Mouse (Mus musculus) MEL (cell line): ENCODE results near the gene Ccdc170. TPM values are rescaled to one million over a fixed set of nuclear protein-coding genes. Genes with fewer than 3 reads are reported as not detected.
A peak's percentile ranks its signal among the peaks of the same experiment; 100 is the strongest.

ENCODE experiments used
- DNase-seq: peaks from one replicate; pipeline ENCODE4 v3.0.0; 2011; ENCODE audit warnings: low read depth, low spot score
- H3K27ac ChIP-seq: 2 replicates; pipeline ENCODE4 v1.5.1; 2012; ENCODE audit warnings: low read depth, mild to moderate bottlenecking, control low read depth, low read length, moderate library complexity; ENCODE audit not compliant: control insufficient read depth
- H3K27me3 ChIP-seq, 2 experiments: fragments of 150-350 bp in 1 of 2; sonication (generic) in 1 of 2; 2 replicates each; pipeline ENCODE4 v1.6.1; 2012; ENCODE audit warnings: low read length in 2 of 2, mild to moderate bottlenecking in 2 of 2, improper control_type of control experiment in 1 of 2, moderate library complexity in 1 of 2; ENCODE audit not compliant: insufficient read depth in 2 of 2, control insufficient read depth in 1 of 2
- H3K36me3 ChIP-seq, 2 experiments: 2 replicates each; pipeline ENCODE4 v1.6.1; 2012 to 2014; ENCODE audit warnings: low read length in 2 of 2, improper control_type of control experiment in 1 of 2, inconsistent platforms in 1 of 2, mild to moderate bottlenecking in 1 of 2; ENCODE audit not compliant: insufficient read depth in 2 of 2, control insufficient read depth in 1 of 2
- H3K4me1 ChIP-seq, 2 experiments: fragments of 150-350 bp in 1 of 2; sonication (generic) in 1 of 2; 2 replicates each; pipeline ENCODE4 v1.6.1; 2012; ENCODE audit warnings: low read length in 2 of 2, improper control_type of control experiment in 1 of 2, mild to moderate bottlenecking in 1 of 2; ENCODE audit not compliant: insufficient read depth in 2 of 2, control insufficient read depth in 1 of 2
- H3K4me3 ChIP-seq, 2 experiments: fragments of 150-350 bp in 1 of 2; sonication (generic) in 1 of 2; 2 replicates each; pipeline ENCODE4 v1.5.1; 2012; ENCODE audit warnings: low read depth in 2 of 2, low read length in 2 of 2, mild to moderate bottlenecking in 2 of 2, moderate library complexity in 2 of 2, control low read depth in 1 of 2, improper control_type of control experiment in 1 of 2; ENCODE audit not compliant: control insufficient read depth in 1 of 2, insufficient read depth in 1 of 2
- H3K79me2 ChIP-seq: 2 replicates; pipeline ENCODE4 v1.6.1; 2012; ENCODE audit warnings: mild to moderate bottlenecking, low read length, moderate library complexity; ENCODE audit not compliant: control insufficient read depth, poor library complexity, insufficient read depth
- H3K9ac ChIP-seq: 2 replicates; pipeline ENCODE4 v1.6.1; 2012; ENCODE audit warnings: low read depth, mild to moderate bottlenecking, control low read depth, low read length, moderate library complexity; ENCODE audit not compliant: control insufficient read depth, poor library complexity, severe bottlenecking
- H3K9me3 ChIP-seq: fragments of 150-350 bp; sonication (generic); replicated peaks from 2 replicates; pipeline ENCODE4 v1.6.1; 2012; ENCODE audit warnings: mild to moderate bottlenecking, low read length, improper control_type of control experiment, moderate library complexity; ENCODE audit not compliant: insufficient read depth
- CHD2 ChIP-seq: IDR thresholded peaks from 2 replicates; pipeline ENCODE4 v1.6.1; 2011; ENCODE audit warnings: low read length, improper control_type of control experiment
- CTCF ChIP-seq, 3 experiments: IDR thresholded peaks in 2 of 3; conservative IDR thresholded peaks in 1 of 3; 2 replicates each; pipeline ENCODE4 v1.5.1; 2011 to 2012; ENCODE audit warnings: low read length in 3 of 3, low read depth in 2 of 3, mild to moderate bottlenecking in 2 of 3, improper control_type of control experiment in 1 of 3, inconsistent platforms in 1 of 3, mixed read lengths in 1 of 3, moderate library complexity in 1 of 3; ENCODE audit not compliant: control insufficient read depth in 1 of 3, insufficient read depth in 1 of 3, poor library complexity in 1 of 3, severe bottlenecking in 1 of 3
- E2F4 ChIP-seq: IDR thresholded peaks from 2 replicates; pipeline ENCODE4 v1.6.1; 2011; ENCODE audit warnings: low read depth, low read length, improper control_type of control experiment, borderline replicate concordance
- ELF1 ChIP-seq: IDR thresholded peaks from 2 replicates; pipeline ENCODE4 v1.6.1; 2014; ENCODE audit warnings: low read depth, mild to moderate bottlenecking, inconsistent platforms, low read length, improper control_type of control experiment, moderate library complexity
- MAFK ChIP-seq: IDR thresholded peaks from 2 replicates; pipeline ENCODE4 v1.6.1; 2011; ENCODE audit warnings: low read depth, mild to moderate bottlenecking, low read length, improper control_type of control experiment, borderline replicate concordance
- MAX ChIP-seq: IDR thresholded peaks from 2 replicates; pipeline ENCODE4 v1.6.1; 2011; ENCODE audit warnings: low read length, improper control_type of control experiment
- MAZ ChIP-seq: IDR thresholded peaks from 2 replicates; pipeline ENCODE4 v1.6.1; 2012; ENCODE audit warnings: low read depth, mild to moderate bottlenecking, inconsistent platforms, low read length, improper control_type of control experiment
- MEF2A ChIP-seq: IDR thresholded peaks from 2 replicates; pipeline ENCODE4 v1.6.1; 2014; ENCODE audit warnings: low read depth, mild to moderate bottlenecking, inconsistent platforms, low read length, improper control_type of control experiment; ENCODE audit not compliant: poor library complexity, insufficient replicate concordance, severe bottlenecking; ENCODE audit errors: extremely low read depth
- POLR2AphosphoS2 ChIP-seq: IDR thresholded peaks from 2 replicates; pipeline ENCODE4 v1.6.1; 2011; ENCODE audit warnings: low read length, improper control_type of control experiment
- POLR2AphosphoS5 ChIP-seq: IDR thresholded peaks from 2 replicates; pipeline ENCODE4 v1.6.1; 2012; ENCODE audit warnings: low read depth, borderline replicate concordance, mild to moderate bottlenecking, inconsistent platforms, low read length, moderate library complexity, mixed read lengths
- RCOR1 ChIP-seq: IDR thresholded peaks from 2 replicates; pipeline ENCODE4 v1.6.1; 2012; ENCODE audit warnings: low read depth, mild to moderate bottlenecking, inconsistent platforms, low read length, improper control_type of control experiment
- SMC3 ChIP-seq: IDR thresholded peaks from 2 replicates; pipeline ENCODE4 v1.6.1; 2011; ENCODE audit warnings: low read depth, low read length, improper control_type of control experiment
- TAL1 ChIP-seq: IDR thresholded peaks from 2 replicates; pipeline ENCODE4 v1.6.1; 2012; ENCODE audit warnings: mild to moderate bottlenecking, inconsistent platforms, low read length, moderate library complexity, mixed read lengths
- USF1 ChIP-seq: IDR thresholded peaks from 2 replicates; pipeline ENCODE4 v1.6.1; 2014; ENCODE audit warnings: low read depth, mild to moderate bottlenecking, inconsistent platforms, low read length, improper control_type of control experiment, moderate library complexity
- ZKSCAN1 ChIP-seq: IDR thresholded peaks from 2 replicates; pipeline ENCODE4 v1.6.1; 2012; ENCODE audit warnings: low read depth, mild to moderate bottlenecking, inconsistent platforms, low read length, improper control_type of control experiment, moderate library complexity
- ZNF384 ChIP-seq: IDR thresholded peaks from 2 replicates; pipeline ENCODE4 v1.6.1; 2012; ENCODE audit warnings: low read depth, mild to moderate bottlenecking, inconsistent platforms, low read length, improper control_type of control experiment
- polyA plus RNA-seq, 2 experiments: library from polyadenylated mRNA; stranded (reverse) in 1 of 2; unstranded in 1 of 2; fragments of >175 nt in 1 of 2; fragments of >200 nt in 1 of 2; gene quantifications; 2 replicates each; pipeline versions ENCODE4 v1.2.1 to v1.2.4; 2012; ENCODE audit warnings: low replicate concordance in 2 of 2, low read depth in 1 of 2; ENCODE audit not compliant: insufficient read length in 2 of 2, insufficient read depth in 1 of 2, missing spikeins in 1 of 2
- total RNA-seq: library from RNA; depleted of rRNA; stranded (reverse); fragments of 300-350 nt; gene quantifications from 2 replicates; pipeline ENCODE4 v1.2.3, GENCODE M21; 2012

Ccdc170 gene
- total and polyA plus RNA-seq, 3 experiments = not detected

DNA sequence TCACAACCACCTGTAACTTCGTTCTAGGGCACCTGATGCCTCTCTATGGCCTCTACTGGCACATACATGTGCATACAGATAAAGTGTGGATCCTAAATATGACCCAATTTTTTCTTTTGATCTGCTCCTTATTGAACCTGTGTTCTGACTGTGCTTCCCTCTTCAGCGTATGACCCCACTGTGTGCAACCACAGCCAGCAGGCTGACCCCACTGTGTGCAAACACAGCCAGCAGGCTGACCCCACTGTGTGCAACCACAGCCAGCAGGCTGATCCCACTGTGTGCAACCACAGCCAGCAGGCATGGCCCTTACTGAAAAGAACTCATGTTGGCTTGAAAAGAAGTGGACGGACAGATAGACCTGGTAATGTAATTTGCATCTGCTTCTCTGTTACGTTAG, 120.2 kb downstream of the Ccdc170 start:
- Histone ChIP-seq H3K79me2 (no peaks in the 10 kb centered on the region), H3K27me3 (no peaks in the 10 kb centered on the region), H3K9me3 (no peaks in the 10 kb centered on the region), H3K4me1 (no peaks in the 10 kb centered on the region), H3K9ac (no peak overlapping the region), H3K36me3 (0 out of 4 replicates have a peak, but pooled peaks cover 0 to under 1% of the 10 kb centered on the region in 2 experiments), H3K27ac (no peak overlapping the region), H3K4me3 (no peak overlapping the region)
- DNase-seq = no peak
- TF ChIP-seq MAFK (no peak), CTCF (IDR thresholded peaks at IDR 0.05 in 2 of 3, conservative IDR thresholded peaks at IDR 0.05 in 1 of 3; ENCODE audit: control insufficient read depth in 1 of 3, insufficient read depth in 1 of 3, low read depth in 2 of 3, low read length in 3 of 3, poor library complexity in 1 of 3, severe bottlenecking in 1 of 3) (no peak), USF1 (no peak), POLR2AphosphoS5 (no peak), MEF2A (no peak), ZKSCAN1 (peak; percentile 59; the same call in 1 of the 2 replicates)

DNA sequence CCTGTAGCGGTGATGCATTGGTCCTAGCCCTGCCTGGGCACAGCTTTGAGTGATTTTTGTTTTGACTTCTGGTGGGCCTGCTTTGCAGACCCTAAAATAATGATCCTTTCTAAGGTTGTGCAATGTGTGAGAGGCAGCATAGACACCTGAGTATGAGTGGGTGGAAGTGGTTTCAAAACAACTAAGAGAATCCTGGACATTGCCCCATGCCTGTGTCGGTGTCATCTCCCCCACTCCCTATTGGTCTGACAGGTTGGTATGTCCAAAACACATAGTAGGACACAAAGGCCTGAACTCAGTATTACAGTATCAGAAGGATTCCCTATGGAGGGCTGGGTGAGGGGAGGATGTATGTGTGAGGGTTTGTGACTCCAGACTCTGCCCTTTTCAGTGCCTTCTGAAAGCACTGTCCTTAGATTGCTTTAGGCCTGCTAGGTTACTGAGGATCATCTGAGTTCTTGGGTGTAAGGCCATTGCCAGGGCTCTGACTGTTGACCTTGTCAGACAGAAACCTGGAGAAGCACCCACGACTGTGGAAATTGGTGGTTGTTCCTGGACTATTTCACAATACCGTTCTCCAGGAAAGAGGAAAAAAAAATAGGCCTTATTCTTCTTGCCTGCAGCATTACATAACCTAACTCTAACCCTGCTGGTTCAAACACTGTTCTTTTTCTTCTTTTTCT, 122.4 kb downstream of the Ccdc170 start:
- DNase-seq = no peak
- Histone ChIP-seq H3K4me3 (no peak overlapping the region), H3K9ac (no peak overlapping the region), H3K4me1 (no peaks in the 10 kb centered on the region), H3K36me3 (no peaks in the 10 kb centered on the region), H3K9me3 (no peaks in the 10 kb centered on the region), H3K79me2 (no peaks in the 10 kb centered on the region), H3K27me3 (no peaks in the 10 kb centered on the region), H3K27ac (no peak overlapping the region)
- no peak for TF ChIP-seq MAZ
- no peak for TF ChIP-seq TAL1
- no peak for TF ChIP-seq POLR2AphosphoS2
- no peak for TF ChIP-seq MAX
- TF ChIP-seq ELF1 = no peak

DNA sequence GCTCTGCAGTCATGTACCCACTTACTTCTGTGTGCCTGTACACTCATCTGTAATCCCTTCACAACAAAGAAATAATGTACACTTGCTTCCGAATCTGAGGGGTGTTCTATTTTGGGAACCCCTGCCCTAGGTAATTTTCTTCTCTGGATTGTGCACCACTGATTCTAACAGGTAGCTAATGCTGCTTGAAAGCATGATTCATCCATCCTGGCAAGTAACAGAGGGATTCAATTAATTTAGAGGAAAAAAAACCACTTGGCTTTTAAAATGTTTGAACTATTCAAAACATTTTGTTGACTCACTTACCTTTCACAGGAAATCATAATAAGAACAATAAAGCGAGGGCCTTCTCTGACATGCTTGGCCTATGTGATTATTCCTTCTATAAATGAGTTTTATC, 127.9 kb downstream of the Ccdc170 start:
- peaks cover 0 to 7% of the 10 kb centered on the region in 2 experiments; a peak in 2 of 4 replicates for H3K36me3 ChIP-seq
- peaks cover 0 to 7% of the 10 kb centered on the region in 2 experiments; a peak in 1 of 4 replicates for H3K4me1 ChIP-seq
- H3K4me3 ChIP-seq = no peak overlapping the region
- no peak overlapping the region for H3K9ac ChIP-seq
- DNase-seq = no peak
- H3K27ac ChIP-seq = no peak overlapping the region
- no peaks in the 10 kb centered on the region for H3K9me3 ChIP-seq
- no peaks in the 10 kb centered on the region for H3K27me3 ChIP-seq
- no peaks in the 10 kb centered on the region for H3K79me2 ChIP-seq
- TF ChIP-seq CHD2 (no peak), RCOR1 (no peak), ZKSCAN1 (no peak), E2F4 (no peak), SMC3 (no peak), ZNF384 (no peak)
